Mouse (Mus musculus) testis, adult 2 months (tissue): ENCODE data around the gene Megf8.

Source experiments
- CTCF ChIP-seq: fragments of 200-500 bp; IDR thresholded peaks from 2 replicates; pipeline ENCODE4 v1.5.1; 2012; ENCODE audit warnings: low read depth, mild to moderate bottlenecking, inconsistent platforms, low read length, moderate library complexity; ENCODE audit not compliant: control insufficient read depth, insufficient read depth, insufficient replicate concordance
- POLR2A ChIP-seq: fragments of 200-500 bp; IDR thresholded peaks from 2 replicates; pipeline ENCODE4 v1.6.1; 2012; ENCODE audit warnings: low read depth, mild to moderate bottlenecking, inconsistent platforms, low read length, moderate library complexity; ENCODE audit not compliant: control insufficient read depth

DNA sequence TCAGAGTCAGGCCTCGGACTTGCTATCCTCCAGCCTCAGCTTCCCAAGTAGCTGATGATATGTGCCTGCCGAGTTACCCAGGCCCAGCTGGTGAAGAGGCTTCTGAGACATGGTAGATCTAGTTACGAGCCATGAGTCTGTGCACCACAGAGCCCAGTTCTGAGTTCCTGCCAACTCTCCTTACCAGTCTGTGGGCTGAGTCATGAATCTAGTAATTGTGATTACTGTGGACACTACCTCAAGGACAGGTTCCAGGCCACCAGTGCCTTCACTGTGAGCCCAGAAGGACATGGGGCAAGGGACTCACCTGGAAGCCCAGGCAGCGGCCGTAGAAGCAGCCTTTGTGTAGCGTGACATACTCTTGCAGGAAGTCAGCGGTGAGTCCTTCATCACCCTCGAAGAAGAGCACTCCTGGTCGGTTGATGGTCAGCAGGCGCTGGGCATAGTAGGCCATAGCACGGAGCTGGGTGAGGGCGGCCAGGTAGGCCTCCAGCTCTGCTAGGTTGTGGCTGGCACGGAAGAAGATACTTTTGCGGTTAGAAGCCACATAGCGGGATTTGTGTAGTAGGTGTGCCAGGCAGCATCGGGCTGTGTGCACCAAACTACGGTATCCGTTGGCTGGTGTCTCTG, 71.0 kb downstream of the Megf8 start:
- TF ChIP-seq POLR2A (no peak), CTCF (no peak)
